Mouse (Mus musculus): ENCODE measurements around the gene Zfp462. TPM values are rescaled to one million over a fixed set of nuclear protein-coding genes. Genes with fewer than 3 reads are reported as not detected.

The Zfp462 gene
- total and polyA plus RNA-seq, 3 experiments: 0.05 TPM; not detected in 2

DNA sequence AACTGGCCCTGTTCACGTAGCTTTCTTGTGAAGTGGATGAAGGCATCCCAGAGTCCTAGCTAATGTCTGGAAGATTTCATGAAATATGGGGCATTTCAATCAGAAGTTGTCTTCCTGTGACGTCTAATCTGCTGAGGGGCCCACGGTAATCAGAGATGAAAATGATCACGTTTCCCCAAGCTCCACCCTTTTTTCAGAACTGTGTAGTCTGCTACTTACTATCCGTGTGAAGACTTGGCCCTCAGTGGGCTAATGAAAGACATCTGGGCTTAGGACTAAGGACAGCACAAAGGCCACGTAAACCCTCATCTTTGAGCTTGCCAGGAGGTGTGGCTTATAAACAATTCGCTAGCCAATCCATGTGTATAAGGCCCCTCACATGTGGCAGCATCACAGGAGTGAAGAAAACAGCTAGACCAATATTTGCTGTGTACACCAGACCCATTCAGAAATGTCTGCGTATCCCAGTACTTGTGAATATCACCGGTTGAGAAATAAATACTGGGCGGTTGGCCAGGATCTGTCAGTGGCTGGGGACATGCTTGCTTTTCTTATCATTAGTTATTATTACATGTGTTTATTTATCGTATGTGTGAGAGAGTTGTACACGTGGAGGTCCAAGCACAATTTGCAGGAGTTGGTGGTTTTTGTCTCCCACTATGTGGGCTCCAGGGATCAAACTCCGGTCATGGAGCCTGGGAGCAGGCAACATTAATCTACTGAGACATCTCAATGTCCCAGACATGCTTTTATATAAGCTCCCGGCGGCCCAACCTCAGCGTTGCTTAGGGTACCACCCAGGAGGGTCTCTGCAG, 133.3 kb downstream of the Zfp462 start:
- Histone ChIP-seq H3K4me3 (ENCODE audit: low read depth, low read length) (no peak overlapping the region), H3K4me1 (ENCODE audit: insufficient read depth, low read depth, low read length) (no peaks in the 10 kb centered on the region), H3K9me3 (replicated peaks) (peaks cover 43% of the 10 kb centered on the region), H3K36me3 (replicated peaks) (no peaks in the 10 kb centered on the region), H3K27me3 (ENCODE audit: insufficient read depth, low read length) (no peaks in the 10 kb centered on the region)
- TF ChIP-seq POLR2AphosphoS5 (IDR thresholded peaks at IDR 0.05; ENCODE audit: insufficient replicate concordance, low read depth, low read length): no peak
- TF ChIP-seq GATA1 (IDR thresholded peaks at IDR 0.05; ENCODE audit: borderline replicate concordance, low read length): no peak
- no peak for TF ChIP-seq TAL1 (conservative IDR thresholded peaks at IDR 0.05; ENCODE audit: low read depth, low read length)
- no peak for TF ChIP-seq CTCF (IDR thresholded peaks at IDR 0.05; ENCODE audit: low read depth, low read length)
- no peak for TF ChIP-seq GATA2 (IDR thresholded peaks at IDR 0.05; ENCODE audit: borderline replicate concordance, low read depth, low read length)
- ATAC-seq (ENCODE audit: extremely low read depth, insufficient number of reproducible peaks, low FRiP score, poor library complexity, severe bottlenecking) (no peak), DNase-seq (ENCODE audit: low spot score) (no peak)

DNA sequence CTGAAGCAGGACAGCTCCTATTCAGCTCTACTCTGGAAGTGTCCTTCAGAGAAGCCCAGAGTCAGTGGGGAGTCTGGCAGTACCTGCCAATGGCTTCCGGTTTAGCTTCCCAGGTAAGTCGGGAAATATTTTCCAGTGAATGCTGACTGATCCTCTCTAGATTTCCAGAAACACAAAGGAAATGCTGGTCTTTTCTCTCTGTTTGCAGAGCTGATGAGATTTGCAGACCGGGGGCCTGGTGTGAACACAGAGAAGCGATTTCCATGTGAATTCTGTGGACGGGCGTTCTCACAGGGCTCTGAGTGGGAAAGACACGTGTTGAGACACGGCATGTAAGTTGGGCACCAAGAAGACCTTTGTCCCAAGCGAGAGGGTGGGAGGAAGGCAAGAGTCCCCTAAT, 134.2 kb downstream of the Zfp462 start:
- Histone ChIP-seq H3K27me3 (ENCODE audit: insufficient read depth, low read length) (no peaks in the 10 kb centered on the region), H3K9me3 (replicated peaks) (peaks cover 46% of the 10 kb centered on the region), H3K36me3 (replicated peaks) (no peaks in the 10 kb centered on the region), H3K4me1 (ENCODE audit: insufficient read depth, low read depth, low read length) (no peaks in the 10 kb centered on the region), H3K4me3 (ENCODE audit: low read depth, low read length) (no peak overlapping the region)
- DNase-seq (ENCODE audit: low spot score): no peak
- no peak for ATAC-seq (ENCODE audit: extremely low read depth, insufficient number of reproducible peaks, low FRiP score, poor library complexity, severe bottlenecking)
- TF ChIP-seq CTCF (IDR thresholded peaks at IDR 0.05; ENCODE audit: low read depth, low read length) (no peak), GATA1 (IDR thresholded peaks at IDR 0.05; ENCODE audit: borderline replicate concordance, low read length) (no peak), POLR2AphosphoS5 (IDR thresholded peaks at IDR 0.05; ENCODE audit: insufficient replicate concordance, low read depth, low read length) (no peak), TAL1 (conservative IDR thresholded peaks at IDR 0.05; ENCODE audit: low read depth, low read length) (no peak), GATA2 (IDR thresholded peaks at IDR 0.05; ENCODE audit: borderline replicate concordance, low read depth, low read length) (no peak)

- DNase-seq (ENCODE audit: low spot score) (no peak), ATAC-seq (ENCODE audit: extremely low read depth, insufficient number of reproducible peaks, low FRiP score, poor library complexity, severe bottlenecking) (no peak)
- no peaks in the 10 kb centered on the region for H3K36me3 ChIP-seq (replicated peaks)
- no peaks in the 10 kb centered on the region for H3K4me1 ChIP-seq (ENCODE audit: insufficient read depth, low read depth, low read length)
- peaks cover 38% of the 10 kb centered on the region for H3K9me3 ChIP-seq (replicated peaks)
- no peak for TF ChIP-seq CTCF (IDR thresholded peaks at IDR 0.05; ENCODE audit: low read depth, low read length)
- no peak for TF ChIP-seq POLR2AphosphoS5 (IDR thresholded peaks at IDR 0.05; ENCODE audit: insufficient replicate concordance, low read depth, low read length)
- no peak for TF ChIP-seq TAL1 (conservative IDR thresholded peaks at IDR 0.05; ENCODE audit: low read depth, low read length)
- no peak for TF ChIP-seq GATA1 (IDR thresholded peaks at IDR 0.05; ENCODE audit: borderline replicate concordance, low read length)
- no peak for TF ChIP-seq GATA2 (IDR thresholded peaks at IDR 0.05; ENCODE audit: borderline replicate concordance, low read depth, low read length)
- no peaks in the 10 kb centered on the region for H3K27me3 ChIP-seq (ENCODE audit: insufficient read depth, low read length)
- no peak overlapping the region for H3K4me3 ChIP-seq (ENCODE audit: low read depth, low read length)
Observed at GRCm38 (mm10) chr4:55084080-55084688, 139.3 kb downstream of the Zfp462 start.

GRCm38 (mm10) chr4:55088153-55088552, 143.3 kb downstream of the Zfp462 start:
- Histone ChIP-seq H3K4me1 (ENCODE audit: insufficient read depth, low read depth, low read length) (no peaks in the 10 kb centered on the region), H3K4me3 (ENCODE audit: low read depth, low read length) (no peak overlapping the region), H3K36me3 (replicated peaks) (no peaks in the 10 kb centered on the region), H3K27me3 (ENCODE audit: insufficient read depth, low read length) (no peaks in the 10 kb centered on the region), H3K9me3 (replicated peaks) (peaks cover 30% of the 10 kb centered on the region)
- no peak for TF ChIP-seq POLR2AphosphoS5 (IDR thresholded peaks at IDR 0.05; ENCODE audit: insufficient replicate concordance, low read depth, low read length)
- TF ChIP-seq GATA2 (IDR thresholded peaks at IDR 0.05; ENCODE audit: borderline replicate concordance, low read depth, low read length): no peak
- TF ChIP-seq CTCF (IDR thresholded peaks at IDR 0.05; ENCODE audit: low read depth, low read length): no peak
- TF ChIP-seq TAL1 (conservative IDR thresholded peaks at IDR 0.05; ENCODE audit: low read depth, low read length): no peak
- no peak for TF ChIP-seq GATA1 (IDR thresholded peaks at IDR 0.05; ENCODE audit: borderline replicate concordance, low read length)
- DNase-seq (ENCODE audit: low spot score): no peak
- ATAC-seq (ENCODE audit: extremely low read depth, insufficient number of reproducible peaks, low FRiP score, poor library complexity, severe bottlenecking): no peak

GRCm38 (mm10) chr4:55088922-55089321, 144.1 kb downstream of the Zfp462 start:
- Histone ChIP-seq H3K4me3 (ENCODE audit: low read depth, low read length) (no peak overlapping the region), H3K4me1 (ENCODE audit: insufficient read depth, low read depth, low read length) (no peaks in the 10 kb centered on the region), H3K9me3 (replicated peaks) (peaks cover 31% of the 10 kb centered on the region), H3K27me3 (ENCODE audit: insufficient read depth, low read length) (no peaks in the 10 kb centered on the region), H3K36me3 (replicated peaks) (no peaks in the 10 kb centered on the region)
- ATAC-seq (ENCODE audit: extremely low read depth, insufficient number of reproducible peaks, low FRiP score, poor library complexity, severe bottlenecking): no peak
- no peak for TF ChIP-seq GATA2 (IDR thresholded peaks at IDR 0.05; ENCODE audit: borderline replicate concordance, low read depth, low read length)
- TF ChIP-seq CTCF (IDR thresholded peaks at IDR 0.05; ENCODE audit: low read depth, low read length): no peak
- no peak for TF ChIP-seq GATA1 (IDR thresholded peaks at IDR 0.05; ENCODE audit: borderline replicate concordance, low read length)
- TF ChIP-seq POLR2AphosphoS5 (IDR thresholded peaks at IDR 0.05; ENCODE audit: insufficient replicate concordance, low read depth, low read length): no peak
- TF ChIP-seq TAL1 (conservative IDR thresholded peaks at IDR 0.05; ENCODE audit: low read depth, low read length): no peak
- DNase-seq (ENCODE audit: low spot score): no peak

DNA sequence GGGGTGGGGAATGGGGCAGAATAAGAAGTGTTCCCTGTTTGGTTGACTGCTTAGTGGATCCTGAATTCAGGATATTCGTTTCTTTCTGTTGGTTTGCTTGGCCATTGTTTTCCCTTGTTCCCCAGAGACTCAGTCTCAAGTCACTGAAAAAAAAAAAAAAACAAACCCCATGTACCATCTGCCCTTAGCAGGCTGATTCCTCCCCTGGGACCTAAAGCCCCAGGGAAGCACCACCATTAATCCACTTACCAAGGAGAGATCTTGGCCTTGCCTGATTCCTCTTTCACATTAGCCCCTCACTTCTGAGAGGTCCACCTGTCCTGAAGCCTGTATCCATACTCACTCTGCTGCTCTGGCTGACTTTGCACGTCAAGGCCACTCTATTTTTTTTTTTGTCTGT, 152.3 kb downstream of the Zfp462 start:
- H3K4me1 ChIP-seq (ENCODE audit: insufficient read depth, low read depth, low read length): no peaks in the 10 kb centered on the region
- DNase-seq (ENCODE audit: low spot score): no peak
- ATAC-seq (ENCODE audit: extremely low read depth, insufficient number of reproducible peaks, low FRiP score, poor library complexity, severe bottlenecking): no peak
- TF ChIP-seq GATA1 (IDR thresholded peaks at IDR 0.05; ENCODE audit: borderline replicate concordance, low read length): no peak
- TF ChIP-seq CTCF (IDR thresholded peaks at IDR 0.05; ENCODE audit: low read depth, low read length): no peak
- no peak for TF ChIP-seq GATA2 (IDR thresholded peaks at IDR 0.05; ENCODE audit: borderline replicate concordance, low read depth, low read length)
- TF ChIP-seq TAL1 (conservative IDR thresholded peaks at IDR 0.05; ENCODE audit: low read depth, low read length): no peak
- TF ChIP-seq POLR2AphosphoS5 (IDR thresholded peaks at IDR 0.05; ENCODE audit: insufficient replicate concordance, low read depth, low read length): no peak
- H3K4me3 ChIP-seq (ENCODE audit: low read depth, low read length): no peak overlapping the region
- no peaks in the 10 kb centered on the region for H3K36me3 ChIP-seq (replicated peaks)
- peaks cover 28% of the 10 kb centered on the region for H3K9me3 ChIP-seq (replicated peaks)
- no peaks in the 10 kb centered on the region for H3K27me3 ChIP-seq (ENCODE audit: insufficient read depth, low read length)

All from G1E (cell line).